Mouse (Mus musculus) spleen, embryonic (tissue): Measurements from ENCODE around the gene Trim66.

Experiments used
- CTCF ChIA-PET: fragments of 350-600 bp; sonication (Branson Sonifier 250); formaldehyde crosslinking; loops from one replicate; lab custom pipeline; 2022; lab: Charles Lee

Gene Trim66

GRCm38 (mm10) chr7:109522084-109522483, 14.2 kb upstream of the Trim66 start:
- CTCF ChIA-PET: no interaction called here

- CTCF ChIA-PET: no interaction called here
Observed at GRCm38 (mm10) chr7:109519936-109520335, 12.0 kb upstream of the Trim66 start.

DNA sequence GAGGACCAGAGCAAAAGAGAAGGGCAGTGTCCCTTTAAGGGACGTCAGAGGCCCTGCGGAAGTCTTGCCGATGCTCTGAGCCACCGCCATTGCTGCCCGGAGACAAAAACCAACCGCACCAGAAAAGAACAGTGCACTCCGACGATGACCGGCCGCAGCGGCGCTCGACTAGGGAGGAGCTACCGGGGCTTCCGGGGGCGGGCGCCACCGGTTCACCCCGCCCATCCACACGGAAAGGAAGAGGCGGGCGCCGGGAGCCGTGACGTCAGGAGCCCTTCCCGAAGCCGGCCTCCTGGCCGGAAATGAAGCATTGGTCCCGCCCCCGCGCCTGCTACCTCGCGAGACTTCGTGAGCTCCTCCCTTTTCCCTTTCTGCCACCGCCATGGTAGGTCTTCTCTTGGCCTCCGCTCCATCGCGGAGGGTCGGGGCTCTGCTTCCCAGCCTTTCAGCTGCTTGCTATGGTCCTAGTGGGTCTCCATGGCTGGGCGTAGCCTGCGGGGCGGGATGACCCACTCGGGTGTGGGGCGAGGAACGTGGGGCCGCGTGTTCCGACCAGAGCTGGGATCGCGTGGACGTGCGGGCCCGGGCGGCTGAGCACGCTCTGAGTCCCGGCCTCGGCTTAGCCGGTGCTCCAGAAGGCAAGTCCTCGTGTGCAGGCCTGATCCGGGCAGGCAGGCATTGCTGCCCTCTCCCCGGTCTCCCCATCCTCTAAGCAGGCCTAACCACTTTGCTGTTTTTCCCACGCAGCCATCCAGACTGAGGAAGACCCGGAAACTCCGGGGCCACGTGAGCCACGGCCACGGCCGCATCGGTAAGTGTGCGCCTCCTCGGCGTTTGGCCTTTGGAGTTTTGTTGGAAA, 11.1 kb upstream of the Trim66 start, which contains the start of gene Rpl27a:
TSS of gene Rpl27a (plus strand) at position 310 of the 859 bp plus-strand sequence.
- CTCF ChIA-PET: no interaction called here

- CTCF ChIA-PET: interaction anchor here (0.9 kb wide), 1 partner anchor 230 kb away, joined by 3 read pairs; no protein-coding TSS in a partner anchor
Observed at GRCm38 (mm10) chr7:109518036-109518681, 10.2 kb upstream of the Trim66 start.

DNA sequence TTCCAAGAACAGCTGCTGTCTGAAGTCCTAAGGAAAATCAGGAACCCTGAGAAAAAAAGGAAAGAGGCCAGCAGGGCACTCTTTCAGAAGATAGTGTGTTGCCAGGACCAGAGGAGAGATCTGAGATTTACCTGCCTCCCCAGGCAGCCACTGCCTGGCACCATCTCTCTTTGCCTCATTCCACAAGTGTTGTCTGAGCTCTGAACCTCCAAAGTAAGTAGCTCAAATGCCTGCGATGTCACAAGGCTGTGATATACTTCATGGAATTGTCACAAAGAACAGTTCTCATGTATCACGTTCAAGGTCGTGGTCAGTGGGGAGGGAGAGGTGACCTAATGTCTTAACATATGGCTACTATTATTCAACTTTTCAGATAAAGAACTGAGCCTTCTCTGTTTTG, 8.6 kb upstream of the Trim66 start:
- CTCF ChIA-PET: no interaction called here

DNA sequence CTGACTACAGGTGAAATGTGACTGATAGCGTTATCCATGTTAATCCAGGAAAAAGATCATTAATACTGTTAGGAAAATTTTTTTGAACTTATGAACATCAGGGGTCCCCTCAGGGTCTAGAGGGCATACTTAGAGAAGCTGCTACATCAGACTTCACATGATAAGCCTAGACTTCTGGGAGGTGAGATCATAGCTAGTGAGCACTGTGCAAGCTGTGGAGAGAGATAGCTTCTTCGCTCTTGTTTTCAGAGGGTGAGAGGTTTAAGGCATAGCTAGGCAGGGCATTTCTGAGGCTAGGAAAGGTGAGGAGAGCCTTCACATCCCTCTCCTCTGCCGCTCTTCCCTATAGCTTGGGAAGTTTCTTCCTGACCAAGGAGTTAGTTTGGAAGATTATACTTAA, 3.9 kb upstream of the Trim66 start:
- CTCF ChIA-PET: no interaction called here

DNA sequence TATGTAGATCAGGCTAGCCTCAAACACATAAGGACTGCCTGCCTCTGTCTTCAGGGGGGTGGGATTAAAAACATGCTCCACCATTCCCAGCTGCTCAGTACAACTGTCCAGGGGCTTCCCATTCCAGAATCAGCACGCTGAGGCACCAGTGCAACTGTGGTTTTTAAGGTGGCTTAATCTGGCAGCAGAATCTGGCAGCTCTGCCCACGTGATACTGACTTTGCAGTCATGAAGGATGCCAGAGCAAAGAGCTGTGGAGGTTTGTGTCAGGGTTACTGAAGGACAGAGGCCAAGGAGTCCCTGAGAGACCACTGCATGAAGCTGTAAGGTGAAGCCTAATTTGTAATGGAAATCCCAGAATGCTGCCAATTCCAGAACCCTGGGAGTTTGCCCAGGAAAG, 2.9 kb upstream of the Trim66 start:
- CTCF ChIA-PET: no interaction called here

- CTCF ChIA-PET: no interaction called here
Observed at GRCm38 (mm10) chr7:109507572-109507971, 362 bp downstream of the Trim66 start.

DNA sequence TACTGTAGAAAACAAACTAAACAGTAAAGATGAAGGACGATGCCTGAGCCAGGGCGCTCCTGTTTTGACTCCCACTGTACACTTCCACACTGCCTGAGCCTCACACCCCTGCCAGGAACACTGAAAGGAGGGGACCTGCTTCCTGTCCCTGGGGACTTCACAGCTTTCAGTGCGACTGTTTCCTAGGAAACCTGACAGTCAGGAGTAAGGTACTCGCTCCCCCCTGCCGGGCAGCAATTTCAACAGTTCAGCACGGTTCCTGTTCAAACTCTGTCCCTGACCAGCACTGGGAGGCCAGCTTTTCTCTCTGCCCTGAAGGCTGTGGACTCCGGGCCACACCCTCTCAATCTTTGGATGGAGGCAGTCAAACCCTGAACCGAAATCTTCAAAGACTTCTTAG, 815 bp downstream of the Trim66 start:
- CTCF ChIA-PET: no interaction called here

GRCm38 (mm10) chr7:109497507-109497906, 10.4 kb downstream of the Trim66 start:
- CTCF ChIA-PET: no interaction called here

DNA sequence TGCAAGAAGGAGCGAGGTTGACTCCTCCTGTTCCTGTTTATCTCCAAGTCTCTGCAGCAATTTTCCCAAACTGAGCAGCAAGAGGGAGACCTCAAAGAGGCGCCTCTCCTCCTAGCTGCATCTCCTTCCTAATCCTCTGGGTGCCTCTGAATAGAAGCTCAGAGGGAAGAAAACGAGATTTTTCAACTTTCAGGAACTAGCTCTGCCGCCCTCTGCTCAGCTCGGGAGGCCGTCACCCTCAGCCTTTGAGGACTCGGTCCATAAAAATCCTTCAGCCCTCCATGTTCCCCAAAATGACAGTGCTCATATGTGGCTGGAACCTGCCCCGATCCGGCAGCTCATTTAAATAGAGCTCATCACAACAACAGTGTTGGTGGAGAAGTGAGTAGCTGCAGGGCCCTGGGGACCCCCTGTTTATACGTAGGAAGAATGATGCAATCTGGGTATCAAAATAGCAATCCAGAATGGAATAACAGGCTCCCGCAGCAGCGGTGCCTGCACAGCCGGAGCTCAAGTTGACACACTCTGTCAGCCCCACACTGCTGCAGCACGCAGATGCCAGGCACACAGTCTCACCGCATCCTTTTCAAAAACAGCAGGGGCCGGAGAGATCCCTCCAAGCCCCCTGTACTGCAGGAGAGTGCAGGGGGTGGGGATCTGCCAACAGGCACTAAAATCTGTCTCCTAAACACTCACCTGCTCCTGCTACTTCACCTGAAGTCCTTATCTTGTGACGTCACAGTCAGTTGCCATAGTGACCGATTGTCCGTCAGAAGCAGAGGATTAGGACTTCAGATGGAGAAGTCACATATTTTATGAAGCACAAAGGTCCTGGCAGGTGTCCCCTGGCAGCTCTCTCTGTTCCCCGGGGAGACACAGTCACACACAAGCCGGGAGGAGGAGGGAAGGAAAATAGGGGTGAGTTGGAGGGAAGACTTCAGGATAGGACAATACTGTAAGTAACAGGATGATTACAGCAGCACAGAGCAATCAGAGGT, 14.3 kb downstream of the Trim66 start:
- CTCF ChIA-PET: no interaction called here

GRCm38 (mm10) chr7:109492616-109493318, 15.2 kb downstream of the Trim66 start:
- CTCF ChIA-PET: no interaction called here

DNA sequence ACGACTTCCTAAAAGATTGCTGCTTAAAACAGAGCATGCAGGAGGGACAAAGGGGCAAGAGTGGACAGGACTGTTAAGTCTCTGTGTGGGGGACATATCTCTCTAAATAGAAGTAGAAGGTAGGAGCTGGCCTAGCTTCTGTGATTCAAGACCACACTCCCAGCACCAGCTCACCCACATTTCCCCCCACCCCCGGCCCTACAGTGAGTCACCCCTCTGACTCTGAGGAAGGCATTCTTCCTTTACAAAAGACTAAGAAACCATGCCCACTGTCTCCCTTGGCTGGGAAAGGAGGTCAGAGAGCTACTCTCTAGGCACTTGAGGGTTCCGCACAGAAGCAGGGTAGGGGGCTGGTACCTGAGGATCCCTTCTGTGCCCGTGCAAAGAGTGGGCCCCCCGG, 23.7 kb downstream of the Trim66 start:
- CTCF ChIA-PET: no interaction called here

DNA sequence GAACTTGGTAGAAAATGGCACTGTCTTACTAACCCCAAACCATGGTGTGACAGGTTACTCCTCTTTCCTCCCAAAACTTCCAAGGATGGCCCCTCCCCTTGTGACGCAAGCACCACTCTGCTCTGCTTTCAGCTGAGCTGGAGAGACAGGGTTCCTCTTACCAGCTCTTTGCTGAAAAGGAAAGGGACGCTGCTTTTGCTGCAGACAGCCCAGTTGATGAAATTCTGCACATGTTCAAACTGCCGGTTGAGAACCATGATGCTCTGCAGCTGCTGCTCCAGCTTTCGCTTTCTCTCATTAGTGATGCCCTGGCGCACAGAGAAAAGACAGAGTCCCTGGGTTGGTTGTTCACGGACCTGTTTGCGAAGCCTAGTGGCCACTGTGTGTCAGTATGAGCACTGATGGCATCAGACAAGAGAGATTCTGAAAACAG, 27.2 kb downstream of the Trim66 start:
- CTCF ChIA-PET: no interaction called here

DNA sequence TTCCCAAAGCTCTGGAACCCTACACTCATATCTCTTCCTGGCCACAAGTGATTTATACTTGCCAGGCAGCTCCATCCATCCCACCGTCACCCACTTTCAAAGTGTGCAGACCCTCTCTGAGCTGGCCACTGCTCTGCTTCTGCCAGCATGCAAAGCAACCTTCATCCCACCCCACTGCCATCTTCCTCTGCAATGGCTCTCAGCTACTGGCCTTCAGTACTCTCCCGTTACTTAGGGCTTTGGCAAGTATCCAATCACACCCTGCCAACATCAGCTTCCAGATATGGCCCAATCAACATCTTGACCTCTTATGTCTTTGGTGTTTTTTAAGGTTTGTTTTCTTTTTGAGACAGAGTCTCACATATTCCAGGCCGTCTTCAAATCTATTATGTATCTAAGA, 30.0 kb downstream of the Trim66 start:
- CTCF ChIA-PET: no interaction called here

GRCm38 (mm10) chr7:109470700-109471099, 37.2 kb downstream of the Trim66 start:
- CTCF ChIA-PET: no interaction called here

DNA sequence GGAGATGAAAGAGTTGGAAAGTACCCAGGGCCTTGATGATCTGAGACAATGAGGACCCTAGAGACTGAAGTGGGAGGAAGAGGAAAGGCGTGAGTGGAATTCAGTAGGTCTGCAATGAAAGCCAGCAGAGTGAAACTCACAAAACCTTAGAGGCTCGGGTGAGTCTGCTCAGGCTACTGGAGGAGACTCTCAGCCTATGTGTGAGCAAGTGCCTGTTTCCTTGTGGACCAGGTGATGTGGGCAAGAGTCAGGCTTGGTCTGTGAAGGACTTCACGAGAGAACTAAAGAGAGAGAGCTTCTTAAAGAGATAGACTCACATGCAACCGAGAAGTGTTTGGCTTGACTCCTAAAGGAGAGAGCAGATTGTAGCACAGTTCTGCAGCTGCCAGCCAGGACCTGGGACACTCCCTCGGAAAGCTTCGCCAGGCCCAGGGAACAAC, 39.7 kb downstream of the Trim66 start:
- CTCF ChIA-PET: no interaction called here

DNA sequence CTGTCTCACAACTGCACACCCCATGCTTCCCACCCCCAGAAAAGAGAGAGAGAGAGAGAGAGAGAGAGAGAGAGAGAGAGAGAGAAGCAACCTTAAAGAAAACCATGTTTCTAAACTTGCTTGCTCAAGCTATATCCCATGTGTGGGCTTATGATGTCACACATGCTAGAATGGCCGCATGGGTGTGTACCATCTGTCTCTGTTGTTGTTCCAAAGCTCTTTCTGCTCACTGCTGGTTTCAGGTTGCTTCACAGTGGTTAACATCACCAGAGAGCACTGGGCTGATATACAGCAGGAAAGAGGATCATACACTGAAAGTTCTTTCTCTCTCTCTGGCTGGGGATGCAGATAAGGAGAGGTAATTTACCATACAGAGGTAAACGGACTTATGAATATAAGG, 40.3 kb downstream of the Trim66 start:
- CTCF ChIA-PET: no interaction called here

DNA sequence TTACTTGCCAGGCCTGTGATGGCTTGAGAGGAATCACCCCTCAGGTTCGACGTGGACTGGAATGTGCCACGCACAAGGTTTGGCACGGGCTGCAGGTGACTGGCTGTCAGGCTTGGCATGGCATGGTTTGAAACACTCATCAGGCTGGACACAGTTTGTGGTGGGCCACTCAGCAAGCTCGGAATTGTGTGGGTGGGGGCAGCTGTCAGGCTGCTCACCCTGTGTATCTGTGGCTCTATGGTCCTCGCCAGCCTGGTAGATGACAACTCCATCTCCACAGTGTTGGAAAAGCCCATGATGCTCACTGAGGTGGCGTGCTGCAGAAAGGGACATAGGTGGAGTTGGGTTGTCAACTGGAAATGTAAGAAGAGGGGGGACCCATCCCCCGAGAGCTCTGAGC, 47.2 kb downstream of the Trim66 start:
- CTCF ChIA-PET: no interaction called here

- CTCF ChIA-PET: no interaction called here
Observed at GRCm38 (mm10) chr7:109456563-109456962, 51.4 kb downstream of the Trim66 start.

DNA sequence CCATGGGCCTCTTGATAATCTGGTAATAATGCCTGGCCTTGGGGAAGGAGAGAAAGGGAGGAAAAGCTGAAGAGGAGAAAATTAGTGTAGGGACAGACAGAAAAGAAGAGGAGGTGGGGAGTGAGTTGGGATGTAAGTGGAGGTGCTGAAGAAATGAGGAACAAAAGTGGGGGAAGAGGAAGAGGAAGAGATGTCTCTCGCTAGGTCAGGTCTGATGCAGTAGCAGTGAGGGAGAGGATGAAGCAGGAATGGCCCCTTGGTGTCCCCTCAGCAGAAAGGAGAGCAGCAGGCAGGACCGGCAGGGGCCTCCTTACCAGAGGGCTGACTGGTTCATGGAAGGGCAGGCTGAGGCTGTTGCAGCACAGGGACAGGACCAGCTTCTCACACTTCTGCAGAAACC, 52.2 kb downstream of the Trim66 start:
- CTCF ChIA-PET: no interaction called here
